Mouse (Mus musculus): ENCODE measurements around the gene Ptpn11. TPM values are rescaled to one million over a fixed set of nuclear protein-coding genes. Genes with fewer than 3 reads are reported as not detected.
A peak's percentile ranks its signal among the peaks of the same experiment; 100 is the strongest.

Ptpn11 gene
- total RNA-seq, 1 experiment from 2014 or later = 60.4 TPM

DNA sequence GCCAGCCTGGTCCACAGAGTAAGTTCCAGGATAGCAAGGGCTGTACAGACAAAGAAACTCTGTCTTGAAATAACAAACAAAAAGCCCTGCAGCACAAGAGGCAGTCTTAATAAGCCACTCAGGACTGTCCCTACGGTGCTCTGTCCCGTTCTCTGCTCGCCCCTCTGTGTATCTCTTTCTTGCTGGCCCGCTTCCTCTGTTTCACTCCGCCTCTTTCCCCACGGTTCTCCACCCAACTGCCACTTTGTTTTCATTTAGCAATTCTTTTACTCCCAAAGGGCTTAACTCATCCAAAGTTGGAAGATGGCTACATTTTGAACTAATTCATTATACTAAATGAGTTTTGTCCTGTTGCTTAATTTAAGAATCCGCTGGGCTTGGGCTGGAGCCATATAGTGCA, 50.9 kb downstream of the Ptpn11 start:
- no peak for ATAC-seq (replicated peaks; ENCODE audit: low read depth, poor library complexity, severe bottlenecking)

DNA sequence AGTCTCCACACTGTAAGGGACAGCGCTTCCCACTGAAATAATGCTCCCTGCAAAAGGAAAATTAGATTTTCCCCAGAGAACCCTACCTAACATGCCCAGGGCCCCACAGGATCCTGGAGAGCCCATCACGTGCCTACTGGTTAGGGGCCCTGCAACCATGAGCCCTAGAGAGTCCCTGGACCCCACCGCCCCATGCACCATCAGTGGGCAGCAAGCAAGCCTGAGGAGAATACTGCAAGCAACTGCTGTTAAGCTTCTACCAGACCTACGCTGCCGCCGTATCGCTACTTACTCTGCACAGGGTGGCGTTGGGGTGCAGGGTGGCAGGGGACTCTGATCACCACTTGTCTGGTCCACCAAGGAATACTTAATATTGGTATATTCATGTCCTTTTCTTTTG, 54.1 kb downstream of the Ptpn11 start:
- no peak for ATAC-seq (replicated peaks; ENCODE audit: low read depth, poor library complexity, severe bottlenecking)

DNA sequence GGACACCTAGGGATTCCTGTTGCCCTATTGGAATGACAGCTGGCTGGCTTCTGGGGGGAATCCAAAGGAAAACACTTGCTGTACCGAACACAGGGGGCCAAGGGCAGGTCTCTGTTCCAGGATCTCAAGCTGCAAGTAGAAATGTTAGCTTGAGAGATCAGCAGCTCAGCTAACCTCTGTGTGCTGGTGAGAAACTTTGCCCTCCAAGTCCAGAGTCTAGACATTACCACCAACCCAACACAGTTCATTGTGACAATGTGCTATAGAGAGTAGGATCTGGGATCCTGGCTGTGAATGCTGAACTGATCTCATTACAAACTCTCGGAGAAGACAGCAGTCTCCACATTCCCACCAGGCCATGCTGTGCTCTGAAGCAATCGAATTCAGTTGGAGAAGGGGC, 59.4 kb downstream of the Ptpn11 start:
- ATAC-seq (replicated peaks; ENCODE audit: low read depth, poor library complexity, severe bottlenecking) = no peak

- ATAC-seq (replicated peaks; ENCODE audit: low read depth, poor library complexity, severe bottlenecking) = no peak
Observed at GRCm38 (mm10) chr5:121129254-121129653, 61.9 kb downstream of the Ptpn11 start.

DNA sequence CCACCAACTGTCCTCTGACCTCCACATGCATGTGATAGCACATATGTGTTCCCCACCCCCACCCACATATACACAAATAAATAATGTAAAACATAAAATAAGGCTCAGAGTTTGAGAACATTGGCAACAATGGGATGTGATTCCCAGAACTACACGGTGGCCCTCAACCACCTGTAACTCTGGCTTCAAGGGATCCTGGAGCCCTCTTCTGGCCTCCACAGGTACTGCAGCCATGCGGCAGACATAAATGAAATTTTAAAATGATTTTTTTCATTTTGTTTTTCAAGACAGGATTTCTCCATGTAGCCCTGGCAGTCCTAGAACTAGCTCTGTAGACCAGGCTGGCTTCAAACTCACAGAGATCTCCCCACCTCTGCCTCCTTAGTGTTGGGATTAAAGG, 65.1 kb downstream of the Ptpn11 start:
- ATAC-seq (replicated peaks; ENCODE audit: low read depth, poor library complexity, severe bottlenecking) = no peak

DNA sequence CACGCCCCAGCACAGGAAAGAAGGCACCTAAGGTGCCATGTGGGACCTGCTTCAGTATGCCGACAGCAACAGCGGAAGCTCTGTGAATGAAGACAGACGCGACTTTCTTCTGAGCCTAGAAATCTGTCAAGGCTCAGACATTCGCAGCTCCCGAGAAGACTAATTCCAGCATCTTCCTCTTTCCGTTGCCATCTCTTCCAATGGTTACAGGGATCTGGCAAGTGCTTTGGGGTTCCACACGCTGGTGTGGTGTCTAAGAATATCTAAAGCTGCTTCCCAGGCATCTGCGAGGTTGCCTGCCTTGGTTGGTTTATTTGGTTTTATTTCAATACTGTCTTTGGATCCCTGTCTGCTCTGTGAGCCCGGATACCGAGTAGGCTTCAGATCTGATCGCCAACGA, 65.6 kb downstream of the Ptpn11 start:
- no peak for ATAC-seq (replicated peaks; ENCODE audit: low read depth, poor library complexity, severe bottlenecking)

DNA sequence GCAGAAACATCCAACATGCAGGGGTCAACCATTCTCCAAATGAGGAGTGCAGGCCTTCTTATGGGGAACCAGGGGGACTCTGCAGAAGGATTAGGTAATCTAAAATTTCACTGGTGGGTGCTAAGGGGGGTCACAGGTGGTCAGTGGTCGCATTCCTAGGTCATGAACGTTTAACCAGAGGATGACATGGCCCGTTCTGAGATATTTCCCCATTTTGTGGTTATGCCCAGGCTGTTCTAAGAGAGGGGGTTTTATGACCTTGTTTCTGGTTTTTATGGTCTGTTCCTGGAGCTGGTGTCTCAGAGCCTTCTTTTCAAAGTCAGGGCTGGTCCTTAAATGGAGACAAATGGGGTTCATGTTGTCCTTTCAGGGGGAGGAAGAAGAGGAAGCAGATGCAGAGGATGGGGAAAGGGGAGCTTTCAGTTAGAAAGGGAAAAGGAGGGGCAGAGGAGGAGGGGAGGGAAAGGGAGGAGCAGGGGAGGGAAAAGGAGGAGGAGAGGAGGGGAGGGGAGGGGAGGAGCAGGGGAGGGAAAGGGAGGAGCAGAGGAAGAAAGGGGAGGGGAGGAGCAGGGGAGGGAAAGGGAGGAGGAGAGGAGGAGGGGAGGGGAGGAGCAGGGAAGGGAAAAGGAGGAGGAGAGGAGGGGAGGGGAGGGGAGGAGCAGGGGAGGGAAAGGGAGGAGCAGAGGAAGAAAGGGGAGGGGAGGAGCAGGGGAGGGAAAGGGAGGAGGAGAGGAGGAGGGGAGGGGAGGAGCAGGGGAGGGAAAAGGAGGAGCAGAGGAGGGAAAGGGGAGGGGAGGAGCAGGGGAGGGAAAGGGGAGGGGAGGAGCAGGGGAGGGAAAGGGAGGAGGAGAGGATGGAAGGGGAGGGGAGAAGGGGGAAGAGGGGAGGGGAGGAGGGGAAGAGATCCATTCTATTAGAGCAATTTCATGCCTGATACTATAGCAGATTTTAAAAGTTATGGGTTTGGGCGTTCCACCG, 66.7 kb downstream of the Ptpn11 start:
- ATAC-seq (replicated peaks; ENCODE audit: low read depth, poor library complexity, severe bottlenecking) = peak; percentile 72

DNA sequence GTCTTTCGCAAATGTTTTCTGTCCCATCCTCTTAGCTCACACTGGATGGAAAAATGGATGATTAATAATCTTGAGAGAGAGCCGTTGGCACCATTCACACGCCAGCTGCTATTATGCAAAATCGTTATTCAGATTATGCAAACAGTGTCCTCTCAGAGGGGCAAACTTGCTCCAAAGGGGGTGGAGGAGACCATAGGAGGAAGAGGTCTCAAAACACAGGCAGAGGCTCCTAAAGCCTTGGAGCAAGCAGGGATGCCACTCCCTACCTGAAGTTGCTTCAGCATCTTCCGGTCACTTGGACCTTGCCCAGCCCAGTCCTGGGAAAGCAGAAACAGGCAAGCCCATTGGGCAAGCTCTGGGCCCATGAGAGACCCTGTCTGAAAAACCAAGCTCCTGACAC, 67.8 kb downstream of the Ptpn11 start:
- ATAC-seq (replicated peaks; ENCODE audit: low read depth, poor library complexity, severe bottlenecking) = no peak

DNA sequence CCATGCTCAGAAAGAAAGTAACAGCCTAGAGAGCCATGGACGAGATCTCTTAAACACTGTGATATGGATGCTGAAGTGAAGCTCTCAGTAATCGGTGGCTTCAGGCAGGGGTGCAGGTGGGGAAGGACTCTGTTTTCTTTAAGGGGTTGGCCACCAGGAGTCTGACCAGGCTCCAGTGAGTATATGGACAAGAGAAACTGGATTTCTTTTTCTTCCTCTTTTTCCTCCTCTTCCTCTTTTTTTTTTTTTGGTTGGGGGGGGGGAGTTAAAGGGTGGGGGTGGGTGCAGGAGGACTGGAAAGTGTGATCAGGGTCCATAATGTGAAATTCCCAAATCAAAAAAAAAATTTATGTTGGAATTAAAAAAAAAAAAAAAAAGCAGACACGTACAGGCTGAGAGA, 68.6 kb downstream of the Ptpn11 start:
- no peak for ATAC-seq (replicated peaks; ENCODE audit: low read depth, poor library complexity, severe bottlenecking)

GRCm38 (mm10) chr5:121122036-121122435, 69.2 kb downstream of the Ptpn11 start:
- peak; percentile 15; the same call in 1 of the 2 replicates for ATAC-seq (replicated peaks; ENCODE audit: low read depth, poor library complexity, severe bottlenecking)

- ATAC-seq (replicated peaks; ENCODE audit: low read depth, poor library complexity, severe bottlenecking) = no peak
Observed at GRCm38 (mm10) chr5:121119331-121120034, 71.7 kb downstream of the Ptpn11 start.

GRCm38 (mm10) chr5:121118345-121118744, 72.9 kb downstream of the Ptpn11 start:
- ATAC-seq (replicated peaks; ENCODE audit: low read depth, poor library complexity, severe bottlenecking) = no peak

GRCm38 (mm10) chr5:121116941-121117340, 74.3 kb downstream of the Ptpn11 start:
- ATAC-seq (replicated peaks; ENCODE audit: low read depth, poor library complexity, severe bottlenecking) = no peak

DNA sequence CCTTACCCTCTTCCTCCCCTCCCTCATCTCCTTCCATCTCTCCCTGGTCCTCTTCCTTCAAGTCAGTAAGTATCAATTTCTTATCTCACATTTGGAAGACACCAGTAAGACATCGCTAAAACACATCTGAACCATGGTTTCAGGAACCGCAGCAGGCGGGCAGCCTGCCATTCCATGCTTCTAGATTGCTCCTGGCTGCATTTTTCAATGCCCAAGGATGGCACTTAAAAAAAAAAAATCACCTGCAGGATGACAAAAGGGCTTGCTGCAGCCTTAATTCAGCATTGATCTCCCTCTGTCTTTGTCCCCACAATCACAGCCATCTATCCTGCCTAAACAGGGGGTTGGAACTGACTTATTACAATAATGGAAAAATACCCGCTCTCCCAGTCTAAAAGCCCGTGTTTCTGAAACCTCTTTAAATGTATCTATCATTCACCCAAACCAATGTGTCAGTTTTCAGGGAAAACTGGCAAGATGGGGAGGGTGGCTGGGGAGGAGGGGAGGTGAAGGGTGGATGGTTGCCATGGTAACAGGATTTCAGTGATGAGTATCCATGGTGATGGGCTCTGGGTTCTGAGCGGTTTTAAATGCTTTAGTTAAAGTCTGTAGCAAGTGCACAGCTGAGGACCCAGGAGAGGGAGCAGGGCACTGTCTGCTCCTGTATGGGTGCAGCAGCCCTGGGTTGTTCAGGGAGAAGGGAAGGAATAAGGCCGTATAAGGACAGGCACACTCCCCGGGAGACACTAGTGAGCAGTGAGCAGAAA, 75.6 kb downstream of the Ptpn11 start:
- no peak for ATAC-seq (replicated peaks; ENCODE audit: low read depth, poor library complexity, severe bottlenecking)

DNA sequence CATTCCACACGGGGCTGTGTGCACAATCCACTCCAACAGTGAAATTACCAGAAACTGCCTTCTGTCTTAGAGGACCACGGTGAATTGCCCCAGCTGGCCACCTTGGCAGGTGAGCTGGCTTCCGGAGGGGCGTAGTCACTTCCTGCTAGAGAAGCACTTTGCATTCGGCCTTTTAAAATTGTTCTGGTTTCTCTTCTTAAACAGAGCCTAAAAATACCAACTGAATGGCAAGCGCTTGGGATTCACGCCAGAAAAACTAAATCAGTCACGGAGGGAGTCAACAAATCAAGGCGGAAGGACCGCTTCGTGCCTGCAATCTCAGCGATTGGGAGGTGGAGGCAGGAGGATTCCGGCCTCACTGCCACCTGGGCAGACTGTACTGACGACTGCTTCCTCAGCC, 77.0 kb downstream of the Ptpn11 start:
- no peak for ATAC-seq (replicated peaks; ENCODE audit: low read depth, poor library complexity, severe bottlenecking)

DNA sequence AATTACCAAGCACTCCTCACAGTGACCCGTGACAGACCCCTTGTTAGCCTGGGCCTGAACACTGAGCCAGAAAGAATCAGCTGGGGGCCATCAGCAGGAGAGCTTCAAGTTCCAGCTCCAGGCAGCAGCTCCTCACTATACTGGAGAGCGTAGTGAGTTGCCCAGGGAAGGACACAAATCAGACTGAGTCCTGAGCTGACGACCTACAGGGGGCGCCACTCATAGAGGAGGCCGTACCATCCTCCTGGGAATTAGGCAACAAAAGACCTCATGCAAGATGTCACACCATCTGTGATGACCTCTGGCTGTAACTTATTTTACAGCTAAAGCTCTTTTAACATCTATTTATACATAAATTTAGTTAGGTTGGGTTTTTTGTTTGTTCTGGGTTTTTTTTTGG, 78.8 kb downstream of the Ptpn11 start:
- no peak for ATAC-seq (replicated peaks; ENCODE audit: low read depth, poor library complexity, severe bottlenecking)

DNA sequence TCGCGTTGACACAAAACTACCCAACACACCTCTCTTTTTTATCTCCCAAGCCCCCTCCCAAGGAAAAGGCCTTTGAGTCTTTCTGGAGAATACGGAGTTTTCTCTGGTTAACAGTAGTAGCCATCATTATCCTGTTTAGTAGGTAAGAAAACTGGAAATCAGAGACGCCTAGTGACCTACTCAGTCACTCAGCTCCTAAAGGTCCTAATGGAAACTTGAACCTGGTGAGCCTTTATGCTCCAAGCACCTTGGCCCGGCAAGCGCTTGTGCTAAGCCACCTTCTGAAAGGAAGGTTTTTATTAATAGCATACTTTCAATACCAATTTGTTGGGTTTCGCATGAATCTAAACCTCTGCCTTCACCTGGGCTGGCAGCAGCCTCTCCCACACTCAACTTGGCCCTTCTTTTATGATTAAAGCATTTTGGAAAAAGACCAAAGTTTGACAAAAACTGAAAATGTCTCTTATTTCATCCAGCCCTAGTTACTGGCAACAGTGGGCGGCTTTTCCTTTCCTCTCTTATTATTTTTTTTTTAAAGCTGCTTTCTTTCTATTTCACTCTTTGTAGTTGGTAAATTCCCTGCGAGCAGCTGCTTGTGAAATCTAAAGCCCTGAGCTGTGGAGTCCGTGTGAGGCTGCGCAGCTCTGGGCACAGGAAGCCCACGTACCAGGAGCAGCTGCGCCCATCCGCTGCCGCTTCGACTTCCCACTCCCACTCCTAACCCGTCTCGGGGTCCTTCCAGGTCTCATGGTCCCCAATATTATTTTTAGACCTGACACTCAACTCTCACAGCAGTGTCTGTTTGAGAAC, 79.9 kb downstream of the Ptpn11 start:
- ATAC-seq (replicated peaks; ENCODE audit: low read depth, poor library complexity, severe bottlenecking) = no peak

DNA sequence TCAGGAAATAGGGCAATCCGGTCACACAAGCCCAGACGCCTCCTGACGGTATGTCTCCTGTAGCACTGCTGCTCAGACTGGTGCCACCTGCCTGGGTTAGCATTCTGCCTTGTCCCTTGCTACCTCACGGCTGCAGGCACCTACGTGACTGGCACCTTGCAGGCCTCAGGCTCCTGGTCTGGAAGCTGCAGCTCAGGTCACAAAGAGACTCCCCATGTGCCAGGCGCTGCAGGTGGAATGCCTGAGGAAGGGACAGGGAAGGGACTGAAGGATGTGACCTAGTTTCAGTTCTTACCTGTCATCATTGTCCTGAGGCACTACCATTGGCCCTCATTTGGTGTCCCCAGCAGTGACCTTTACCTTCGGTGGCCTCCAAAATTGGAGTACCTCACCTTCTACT, 82.0 kb downstream of the Ptpn11 start:
- ATAC-seq (replicated peaks; ENCODE audit: low read depth, poor library complexity, severe bottlenecking) = no peak

GRCm38 (mm10) chr5:121106913-121107312, 84.3 kb downstream of the Ptpn11 start:
- ATAC-seq (replicated peaks; ENCODE audit: low read depth, poor library complexity, severe bottlenecking) = no peak

All from common myeloid progenitor, adult 5-6 weeks (primary cell).